10 mouse cellular contexts compared by ENCODE assay signal in genomic region chr10:39486501-39487450, GRCm38 (mm10).
DNase-seq lines count a peak whose midpoint lies in the region; ATAC-seq and TF ChIP-seq lines count a peak whose summit lies in the region.
"Had no signal": no experiment of that assay in that cellular context is flagged by ENCODE, and none has a peak within 500 bp of the region (broad histone marks: within the 10 kb centered on the region; RNA-seq: fewer than 3 reads in every experiment).

No protein-coding gene starts in this region.

- no peak for ATAC-seq in neural tube, embryonic 11.5 days (ENCODE audit: insufficient read depth, low FRiP score, low TSS enrichment)
- no peak for ATAC-seq in forebrain, postnatal 0 days
- ATAC-seq in neural tube, embryonic 13.5 days (ENCODE audit: low read depth) = no peak

- H3K4me3 ChIP-seq in neural tube, embryonic 11.5 days (ENCODE audit: low read depth, low read length) = no peak overlapping the region
- H3K4me3 ChIP-seq in forebrain, postnatal 0 days (ENCODE audit: low read depth, low read length) = no peak overlapping the region
- no peak overlapping the region for H3K4me3 ChIP-seq in neural tube, embryonic 13.5 days
- H3K4me3 ChIP-seq: layer of hippocampus, adult 2 months had no signal

- no peak for TF ChIP-seq CTCF in forebrain, postnatal 0 days (IDR thresholded peaks at IDR 0.05; ENCODE audit: low read depth)

- peaks cover 37% of the 10 kb centered on the region for H3K4me1 ChIP-seq in neural tube, embryonic 11.5 days (ENCODE audit: control insufficient read depth, insufficient read depth, low read length)
- peaks cover 19% of the 10 kb centered on the region for H3K4me1 ChIP-seq in forebrain, postnatal 0 days (ENCODE audit: insufficient read depth)
- peaks cover 82% of the 10 kb centered on the region for H3K4me1 ChIP-seq in neural tube, embryonic 13.5 days (replicated peaks)

- 59% methylated on average over 11 of the region's 11 CpGs for WGBS in neural tube, embryonic 11.5 days
- WGBS in forebrain, postnatal 0 days = 28% methylated on average over 11 of the region's 11 CpGs
- 51% methylated on average over 11 of the region's 11 CpGs for WGBS in neural tube, embryonic 13.5 days

- H3K9ac ChIP-seq in neural tube, embryonic 11.5 days (ENCODE audit: low read length) = no peak overlapping the region
- H3K9ac ChIP-seq in forebrain, postnatal 0 days = no peak overlapping the region
- H3K9ac ChIP-seq in neural tube, embryonic 13.5 days = no peak overlapping the region

- no peak overlapping the region for H3K4me2 ChIP-seq in neural tube, embryonic 11.5 days (ENCODE audit: low read depth)
- H3K4me2 ChIP-seq in forebrain, postnatal 0 days (ENCODE audit: low read depth) = no peak overlapping the region
- no peak overlapping the region for H3K4me2 ChIP-seq in neural tube, embryonic 13.5 days

- intact Hi-C loops in heart, postnatal 14 days (cut with DNase I) = no loop called here
- intact Hi-C loops in gastrocnemius, postnatal 36 days (cut with DNase I) = no loop called here

- 0 out of 2 replicates have a peak overlapping the region, but pooled peaks have one; percentile 20 for H3K27ac ChIP-seq in neural tube, embryonic 11.5 days (ENCODE audit: low read depth, low read length)
- H3K27ac ChIP-seq in forebrain, postnatal 0 days (ENCODE audit: low read depth, low read length) = 0 out of 2 replicates have a peak overlapping the region, but pooled peaks have one; percentile 10
- H3K27ac ChIP-seq in neural tube, embryonic 13.5 days (replicated peaks) = peak overlapping the region; percentile 50
- H3K27ac ChIP-seq: layer of hippocampus, adult 2 months had no signal

- no peaks in the 10 kb centered on the region for H3K27me3 ChIP-seq in neural tube, embryonic 11.5 days (ENCODE audit: control insufficient read depth, insufficient read depth, low read length)
- H3K27me3 ChIP-seq in forebrain, postnatal 0 days (ENCODE audit: insufficient read depth, low read length) = no peaks in the 10 kb centered on the region
- H3K27me3 ChIP-seq in neural tube, embryonic 13.5 days = no peaks in the 10 kb centered on the region

- no peaks in the 10 kb centered on the region for H3K9me3 ChIP-seq in neural tube, embryonic 11.5 days (ENCODE audit: control insufficient read depth, low read length)
- no peaks in the 10 kb centered on the region for H3K9me3 ChIP-seq in forebrain, postnatal 0 days (ENCODE audit: low read length)
- H3K9me3 ChIP-seq in neural tube, embryonic 13.5 days = no peaks in the 10 kb centered on the region

- H3K36me3 ChIP-seq in neural tube, embryonic 11.5 days (ENCODE audit: control insufficient read depth, insufficient read depth, low read length) = no peaks in the 10 kb centered on the region; the same call in 1 of the 2 replicates
- no peaks in the 10 kb centered on the region for H3K36me3 ChIP-seq in forebrain, postnatal 0 days (ENCODE audit: insufficient read depth)
- H3K36me3 ChIP-seq in neural tube, embryonic 13.5 days = no peaks in the 10 kb centered on the region

- DNase-seq in heart, adult 11 months = peak; percentile 84
- DNase-seq in heart, postnatal 14 days = no peak
- no peak for DNase-seq in neural tube, embryonic 11.5 days (ENCODE audit: low spot score)
- DNase-seq in neural tube, embryonic 10.5 days (ENCODE audit: extremely low spot score, low spot score) = no peak
- DNase-seq in forebrain, postnatal 0 days = no peak
- no peak for DNase-seq in gastrocnemius, postnatal 36 days
- DNase-seq in right cerebral cortex, adult 18-20 months = no peak
- DNase-seq: lung, postnatal 36 days had no signal
